Mouse (Mus musculus) C2C12 (cell line): Measurements from ENCODE around the gene Arhgef5. TPM values are rescaled to one million over a fixed set of nuclear protein-coding genes. Genes with fewer than 3 reads are reported as not detected.
"Not testable (repeated sequence)": the region's sequence is repeated elsewhere in the genome, so short reads cannot be mapped to it uniquely, and the experiment has no call there.

Source experiments
- H3K27me3 ChIP-seq: one replicate; pipeline ENCODE4 v1.6.1; 2011; ENCODE audit not compliant: control insufficient read depth, insufficient read depth, insufficient read length
- H3K36me3 ChIP-seq: one replicate; pipeline ENCODE4 v1.6.1; 2011; ENCODE audit not compliant: control insufficient read depth, insufficient read depth
- H3K4me3 ChIP-seq: one replicate; pipeline ENCODE4 v1.5.1; 2011; ENCODE audit warnings: mild to moderate bottlenecking, control low read depth; ENCODE audit not compliant: poor library complexity, insufficient read depth, severe bottlenecking
- H3K79me2 ChIP-seq: one replicate; pipeline ENCODE4 v1.6.1; 2011; ENCODE audit not compliant: control insufficient read depth, insufficient read depth
- H3K79me3 ChIP-seq: one replicate; pipeline ENCODE4 v1.6.1; 2011; ENCODE audit warnings: low read depth, control low read depth
- H3ac ChIP-seq: one replicate; pipeline ENCODE3; 2011; ENCODE audit warnings: low read depth; ENCODE audit not compliant: control insufficient read depth, insufficient read length
- CEBPB ChIP-seq: IDR thresholded peaks from one replicate; pipeline ENCODE4 v1.6.1; 2011; ENCODE audit warnings: low read depth, mild to moderate bottlenecking, control low read depth, moderate library complexity
- CTCF ChIP-seq: IDR thresholded peaks from one replicate; pipeline ENCODE4 v1.5.1; 2011; ENCODE audit not compliant: control insufficient read depth, insufficient read depth, insufficient read length
- FOSL1 ChIP-seq: IDR thresholded peaks from one replicate; pipeline ENCODE4 v1.8.0; 2011; ENCODE audit warnings: mild to moderate bottlenecking, low read length; ENCODE audit not compliant: poor library complexity, insufficient read depth, severe bottlenecking
- MAX ChIP-seq: IDR thresholded peaks from one replicate; pipeline ENCODE4 v1.6.1; 2011; ENCODE audit warnings: mild to moderate bottlenecking, control low read depth
- MYOD1 ChIP-seq: IDR thresholded peaks from one replicate; pipeline ENCODE4 v1.6.1; 2011; ENCODE audit warnings: low read depth; ENCODE audit not compliant: control insufficient read depth, insufficient read length
- MYOG ChIP-seq: IDR thresholded peaks from one replicate; pipeline ENCODE4 v1.6.1; 2011; ENCODE audit not compliant: control insufficient read depth, insufficient read length; ENCODE audit errors: extremely low read depth
- USF1 ChIP-seq: IDR thresholded peaks from one replicate; pipeline ENCODE4 v1.6.1; 2011; ENCODE audit warnings: low read depth, mild to moderate bottlenecking, control low read depth, moderate library complexity
- long read RNA-seq, 2 experiments: library from polyadenylated mRNA; unstranded; transcript quantifications; one replicate each; pipeline ENCODE4 v2.0.0; 2019 to 2020
- polyA plus RNA-seq: library from polyadenylated mRNA; unstranded; fragments of >200 nt; fragmentation: generic; extraction: Trizol; gene quantifications from one replicate; pipeline ENCODE4 v1.2.1, GENCODE M21; 2012; ENCODE audit warnings: missing spikeins

Arhgef5 gene
- polyA plus RNA-seq = 9.3 TPM
- long read RNA-seq, experiment 1, partial matches to known transcripts = 8 of 9 reads
- long read RNA-seq, experiment 1, other reads (novel, unspliced or antisense) = 0 of 9 reads
- long read RNA-seq, experiment 2, full-length matches to known transcripts = 18 of 38 reads
- long read RNA-seq, experiment 2, partial matches to known transcripts = 18 of 38 reads
- long read RNA-seq, experiment 2, other reads (novel, unspliced or antisense) = 2 of 38 reads

DNA sequence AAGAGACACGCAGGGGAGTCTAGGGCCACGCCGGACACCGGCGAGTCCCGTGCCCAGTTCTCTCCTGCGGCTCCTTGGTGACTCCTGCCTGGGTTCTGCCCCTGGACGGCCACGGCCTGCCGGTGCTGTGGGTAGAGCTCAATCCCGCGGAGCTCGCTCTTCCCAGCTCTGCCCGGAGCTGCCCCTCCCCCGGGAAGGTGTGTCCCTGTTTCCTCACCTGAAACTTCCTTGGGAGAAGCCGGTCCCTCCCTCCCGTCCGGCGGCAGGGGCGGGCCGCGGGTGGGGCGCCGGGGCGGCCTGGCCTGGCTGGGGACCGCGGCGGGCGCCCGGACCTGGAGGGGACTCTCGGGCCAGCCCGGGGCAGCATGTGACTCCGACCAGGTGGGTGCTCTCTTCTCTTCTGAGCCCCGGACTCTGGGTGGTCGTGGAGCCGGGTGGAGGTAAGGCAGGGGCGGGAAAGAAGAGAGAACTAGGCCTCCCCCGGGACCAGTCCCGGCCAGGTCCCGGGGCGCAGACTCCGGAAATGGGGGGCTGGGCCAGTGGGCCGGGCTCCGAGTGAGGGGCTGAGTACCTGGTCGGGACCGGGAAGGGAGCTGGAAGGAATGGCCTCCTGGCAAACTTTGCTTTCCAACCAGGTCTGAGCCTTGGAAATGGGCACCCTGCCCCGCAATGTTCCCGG lies at the start of gene Arhgef5:
TSS of gene Arhgef5 (plus strand) at position 220 of the 679 bp plus-strand sequence.
- TF ChIP-seq MAX (no peak), CTCF (no peak), FOSL1 (no peak), MYOD1 (no peak), USF1 (no peak), CEBPB (no peak), MYOG (no peak)
- no peaks in the 10 kb centered on the region for H3K36me3 ChIP-seq
- H3ac ChIP-seq = peak within 1 kb of the TSS; percentile 64
- no peaks in the 10 kb centered on the region for H3K27me3 ChIP-seq
- peaks cover 20% of the 10 kb centered on the region for H3K79me3 ChIP-seq
- peak within 1 kb of the TSS; percentile 53 for H3K4me3 ChIP-seq
- peaks cover 50% of the 10 kb centered on the region for H3K79me2 ChIP-seq

GRCm38 (mm10) chr6:43231255-43231654 lies 34.1 kb upstream of the Arhgef5 start, which contains the start of gene Olfr47:
Gene Olfr47 (plus strand): TSS chr6:43231529.
- H3ac ChIP-seq, H3K27me3 ChIP-seq, H3K79me2 ChIP-seq, H3K79me3 ChIP-seq, H3K36me3 ChIP-seq, H3K4me3 ChIP-seq: not testable (repeated sequence)

DNA sequence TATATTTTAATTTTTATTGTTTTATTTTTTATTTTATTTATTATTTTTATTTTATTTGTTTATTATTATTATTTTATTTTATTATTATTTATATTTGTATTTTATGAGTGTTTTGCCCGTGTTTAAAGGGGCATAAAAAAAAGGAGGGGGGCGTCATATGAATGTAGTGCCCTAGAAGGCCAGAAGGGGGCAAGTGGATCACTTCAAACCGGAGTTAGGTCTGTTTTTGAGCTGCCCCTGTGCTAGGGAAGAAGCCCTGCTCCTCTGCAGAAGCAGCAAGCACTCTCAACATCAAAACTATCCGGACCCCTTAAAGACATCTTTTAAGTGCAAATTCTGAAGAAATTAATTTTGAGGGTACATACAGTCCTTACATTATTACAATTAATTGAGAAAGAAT lies 23.3 kb upstream of the Arhgef5 start:
- Histone ChIP-seq H3K4me3 (no peak overlapping the region), H3K27me3 (no peaks in the 10 kb centered on the region), H3K36me3 (no peaks in the 10 kb centered on the region), H3K79me2 (no peaks in the 10 kb centered on the region), H3ac (no peak overlapping the region), H3K79me3 (no peaks in the 10 kb centered on the region)
- TF ChIP-seq USF1 (no peak), CTCF (no peak), FOSL1 (no peak), MAX (no peak), CEBPB (no peak), MYOD1 (no peak), MYOG (no peak)

GRCm38 (mm10) chr6:43247396-43247795 lies 18.0 kb upstream of the Arhgef5 start:
- Histone ChIP-seq H3ac (no peak overlapping the region), H3K27me3 (no peaks in the 10 kb centered on the region), H3K79me3 (no peaks in the 10 kb centered on the region), H3K4me3 (no peak overlapping the region), H3K79me2 (no peaks in the 10 kb centered on the region), H3K36me3 (no peaks in the 10 kb centered on the region)
- TF ChIP-seq CTCF (no peak), MYOD1 (peak; percentile 27), MAX (no peak), FOSL1 (peak; percentile 88)

- no peak for TF ChIP-seq CTCF
- TF ChIP-seq MYOG = no peak
- TF ChIP-seq FOSL1 = no peak
- TF ChIP-seq MYOD1 = no peak
- TF ChIP-seq MAX = no peak
- TF ChIP-seq USF1 = no peak
- no peak for TF ChIP-seq CEBPB
- H3K79me2 ChIP-seq = no peaks in the 10 kb centered on the region
- no peak overlapping the region for H3ac ChIP-seq
- no peaks in the 10 kb centered on the region for H3K27me3 ChIP-seq
- no peaks in the 10 kb centered on the region for H3K79me3 ChIP-seq
- no peak overlapping the region for H3K4me3 ChIP-seq
- no peaks in the 10 kb centered on the region for H3K36me3 ChIP-seq
These were observed 12.4 kb upstream of the Arhgef5 start for GRCm38 (mm10) chr6:43252994-43253393.

DNA sequence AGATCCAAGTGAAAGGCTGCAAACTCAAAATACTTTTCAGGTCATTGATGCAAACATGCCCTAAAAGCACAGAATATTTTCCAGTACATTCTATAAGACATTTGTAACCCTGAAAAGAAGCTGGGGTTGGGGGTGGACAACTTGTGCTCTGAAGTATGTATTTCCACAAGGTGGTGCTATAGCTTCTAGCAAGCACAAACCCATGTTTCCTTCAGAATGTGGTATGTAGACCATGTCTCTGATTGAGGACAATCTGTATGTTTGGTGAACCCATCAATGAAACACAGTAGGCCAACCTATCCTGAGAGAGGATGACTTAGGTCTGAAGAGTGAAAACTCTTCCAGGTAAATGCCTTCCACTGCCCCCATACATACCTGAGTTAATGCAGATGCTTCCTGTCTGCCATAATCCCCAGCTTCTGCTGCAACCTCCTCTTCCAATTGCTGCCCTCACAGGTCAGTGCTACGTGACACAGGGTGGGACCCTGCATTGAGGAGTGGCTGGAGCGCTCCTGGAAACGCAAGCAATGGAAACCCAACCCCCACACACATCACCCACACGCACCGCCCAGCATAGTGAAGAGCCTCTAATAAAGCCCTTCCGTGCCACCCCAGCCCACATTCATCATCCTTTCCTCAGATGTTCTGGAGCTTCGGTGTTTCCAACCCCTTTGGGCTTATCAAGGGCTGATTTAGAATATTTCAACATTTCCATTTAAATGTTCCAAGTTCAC lies 11.0 kb upstream of the Arhgef5 start:
- H3K27me3 ChIP-seq = no peaks in the 10 kb centered on the region
- H3ac ChIP-seq = no peak overlapping the region
- TF ChIP-seq CTCF = peak; percentile 18
- no peak for TF ChIP-seq CEBPB
- no peaks in the 10 kb centered on the region for H3K79me2 ChIP-seq
- H3K79me3 ChIP-seq = no peaks in the 10 kb centered on the region
- H3K4me3 ChIP-seq = no peak overlapping the region
- no peaks in the 10 kb centered on the region for H3K36me3 ChIP-seq
